Mouse (Mus musculus) adrenal gland, postnatal 14 days (tissue): Measurements from ENCODE around the gene Scube1. TPM values are rescaled to one million over a fixed set of nuclear protein-coding genes. Genes with fewer than 3 reads are reported as not detected.
A peak's percentile ranks its signal among the peaks of the same experiment; 100 is the strongest.

Experiments used
- DNase-seq: peaks from one replicate; pipeline ENCODE4 v3.0.0; 2021; ENCODE audit warnings: mixed read lengths
- total RNA-seq: library from RNA; stranded (reverse); gene quantifications from 2 replicates; pipeline ENCODE4 v1.2.3, GENCODE M21; 2021

Scube1 gene
- total RNA-seq, 1 experiment from 2014 or later: 5.9 TPM

DNA sequence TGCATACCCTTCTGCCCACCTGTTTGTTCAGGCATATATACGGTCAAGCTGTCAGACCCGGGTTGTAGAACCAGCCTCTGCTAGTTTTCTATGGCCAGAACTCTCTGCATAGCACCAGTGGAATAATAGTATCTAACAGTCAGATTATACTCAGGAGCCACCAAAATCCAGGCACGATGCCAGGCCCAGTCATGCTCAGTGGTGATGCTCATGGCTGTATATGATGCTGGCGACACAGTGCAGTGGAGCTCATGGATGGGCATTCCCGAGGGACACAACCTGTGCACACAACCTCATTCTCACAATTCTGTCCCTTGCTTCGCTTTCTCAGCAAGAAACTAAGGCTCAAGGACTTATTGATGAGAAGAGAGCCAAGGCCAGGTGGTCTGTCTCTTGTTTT is 58.8 kb downstream of the Scube1 start:
- peak; percentile 58 for DNase-seq

GRCm38 (mm10) chr15:83664722-83665121 is 60.1 kb downstream of the Scube1 start:
- peak; percentile 80 for DNase-seq

GRCm38 (mm10) chr15:83663066-83663465 is 61.8 kb downstream of the Scube1 start:
- DNase-seq: no peak

GRCm38 (mm10) chr15:83662106-83662505 is 62.7 kb downstream of the Scube1 start:
- DNase-seq: no peak

GRCm38 (mm10) chr15:83642518-83642917 is 82.3 kb downstream of the Scube1 start:
- DNase-seq: no peak

DNA sequence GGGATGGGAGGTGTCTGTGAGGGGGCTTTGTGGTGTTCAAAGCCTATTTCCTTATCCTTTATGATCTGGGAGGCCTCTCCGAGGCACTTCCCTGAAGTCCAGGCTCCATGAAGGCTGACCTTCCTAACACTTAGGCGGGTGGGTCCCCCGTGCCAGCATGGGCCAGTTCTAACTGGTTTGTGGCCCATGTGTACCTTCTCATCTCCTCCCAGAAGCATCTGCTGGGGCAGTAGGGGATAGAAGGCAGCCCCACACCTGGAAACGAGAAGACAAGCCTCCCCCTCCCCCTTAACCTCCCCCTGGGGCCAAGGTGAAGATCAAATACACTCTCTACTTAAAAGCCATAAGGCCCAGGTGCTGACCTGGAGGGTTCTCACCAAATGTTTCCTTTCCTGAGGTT is 84.6 kb downstream of the Scube1 start:
- no peak for DNase-seq

DNA sequence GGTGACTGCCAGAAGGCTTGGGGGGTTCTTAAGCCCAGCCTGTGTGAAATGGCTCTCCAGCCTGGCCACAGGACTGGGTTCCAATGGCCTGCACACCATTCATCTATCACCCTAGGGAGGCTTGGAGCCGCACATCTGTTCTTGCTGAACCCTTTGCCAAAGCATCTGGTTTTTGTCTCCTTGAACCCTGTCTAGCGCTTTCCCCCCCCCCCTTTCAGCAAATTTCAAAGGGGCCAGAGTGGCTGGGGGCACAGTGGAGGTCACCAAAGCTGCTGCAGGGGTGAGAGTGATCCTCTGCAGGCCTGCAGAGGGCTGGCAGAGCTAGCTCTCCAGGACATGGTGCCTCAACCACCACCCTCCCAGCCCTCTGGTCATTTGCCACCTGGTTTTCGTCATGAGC is 85.7 kb downstream of the Scube1 start:
- no peak for DNase-seq

- peak; percentile 49 for DNase-seq
Observed at GRCm38 (mm10) chr15:83638196-83638899, 86.5 kb downstream of the Scube1 start.

GRCm38 (mm10) chr15:83636759-83637158 is 88.1 kb downstream of the Scube1 start:
- DNase-seq: no peak

DNA sequence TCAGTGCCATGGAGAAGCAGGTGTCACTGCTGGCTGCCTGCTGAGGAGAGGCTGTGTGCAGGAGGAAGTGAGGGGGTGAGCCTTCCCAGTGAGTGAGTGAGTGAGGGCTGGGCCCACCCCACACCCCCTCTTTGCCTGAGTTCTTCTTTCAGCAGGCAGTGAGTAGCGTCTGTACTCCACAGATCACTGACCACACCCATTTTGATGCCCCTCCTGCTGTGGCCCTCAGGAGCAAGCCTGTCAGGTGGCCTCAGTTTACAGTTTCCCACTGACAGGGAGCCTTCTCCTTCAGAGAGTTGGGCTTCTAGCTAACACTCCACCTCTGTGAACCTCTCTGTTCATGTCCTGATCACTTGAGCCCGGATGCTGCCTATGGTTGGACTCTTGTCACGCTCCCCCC is 89.6 kb downstream of the Scube1 start:
- DNase-seq: no peak

- DNase-seq: peak; percentile 33
Observed at GRCm38 (mm10) chr15:83634076-83634475, 90.7 kb downstream of the Scube1 start.

GRCm38 (mm10) chr15:83631071-83631470 is 93.8 kb downstream of the Scube1 start:
- no peak for DNase-seq

DNA sequence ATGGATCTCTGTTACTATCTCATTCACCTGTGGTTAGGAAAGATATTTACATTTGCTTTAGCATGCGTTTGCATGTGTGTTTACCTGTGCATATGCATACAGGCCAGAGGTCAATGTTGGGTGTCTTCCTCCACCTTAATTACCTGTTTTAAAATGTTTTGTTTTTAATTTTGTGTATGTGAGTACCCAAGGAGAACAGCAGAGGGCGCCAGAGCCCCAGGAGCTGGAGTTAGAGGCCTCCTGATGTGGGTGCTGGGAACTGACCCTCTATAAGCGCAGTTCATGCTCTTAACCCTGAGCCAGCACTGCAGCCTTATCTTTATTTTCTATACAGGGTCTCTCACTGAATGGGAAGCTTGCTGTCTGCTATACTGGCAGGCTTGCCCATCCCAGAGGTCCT is 95.1 kb downstream of the Scube1 start:
- DNase-seq: no peak

- DNase-seq: no peak
Observed at GRCm38 (mm10) chr15:83626142-83626645, 98.6 kb downstream of the Scube1 start.

DNA sequence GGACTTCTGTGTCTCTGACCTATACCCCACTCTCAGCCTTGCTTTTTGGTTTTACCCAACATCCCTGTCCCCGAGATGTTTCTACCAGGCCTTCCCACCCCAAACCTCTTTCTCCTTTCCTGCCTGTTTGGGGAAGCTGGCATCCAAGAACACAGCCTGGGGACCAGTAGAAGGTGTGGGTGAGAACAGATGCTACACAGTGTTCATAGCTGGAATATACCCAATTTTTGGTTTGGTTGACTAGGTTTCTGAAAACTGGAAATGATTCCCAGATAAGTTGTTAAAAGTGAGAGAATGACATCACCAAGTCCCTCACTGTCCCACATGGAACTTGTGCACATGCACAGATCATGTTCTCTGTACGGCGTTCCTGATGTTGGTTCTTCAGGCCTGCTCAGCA is 109.6 kb downstream of the Scube1 start:
- DNase-seq: no peak

DNA sequence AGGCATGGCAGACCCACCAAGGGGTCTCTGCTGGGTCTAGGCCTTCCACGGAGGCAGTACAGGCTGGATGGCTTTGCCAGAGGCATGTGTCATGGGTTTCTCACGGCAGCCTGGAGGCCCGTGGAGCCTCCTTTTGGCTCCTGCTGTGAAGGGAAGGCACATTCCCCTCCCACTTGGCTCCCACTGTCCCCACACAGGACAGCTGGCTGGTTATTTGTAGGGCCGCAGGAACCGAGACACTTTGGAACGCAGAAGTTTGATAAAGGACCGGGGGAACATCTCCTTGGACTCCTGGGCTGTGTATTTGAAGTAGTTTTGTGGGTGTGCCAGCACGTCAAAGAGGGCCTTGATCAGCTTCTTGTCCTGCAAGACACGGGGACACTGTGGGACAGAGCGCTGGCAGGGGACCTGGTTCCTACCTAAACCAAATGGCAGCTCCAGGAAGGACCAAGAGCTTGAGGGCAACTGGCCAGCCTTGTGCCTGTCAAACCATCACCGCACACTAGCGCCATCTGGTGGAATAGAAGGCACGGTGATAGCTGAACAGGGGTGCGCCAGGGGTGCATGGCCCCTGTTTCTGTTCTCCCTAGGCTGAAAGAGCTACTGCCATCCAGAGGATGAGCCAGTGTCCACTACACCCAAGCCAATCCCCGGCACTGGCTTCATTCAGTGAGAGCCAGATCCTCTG is 117.6 kb downstream of the Scube1 start:
- peak; percentile 88 for DNase-seq

GRCm38 (mm10) chr15:83606700-83607099 is 118.1 kb downstream of the Scube1 start:
- no peak for DNase-seq

GRCm38 (mm10) chr15:83606216-83606615 is 118.6 kb downstream of the Scube1 start:
- DNase-seq: no peak

DNA sequence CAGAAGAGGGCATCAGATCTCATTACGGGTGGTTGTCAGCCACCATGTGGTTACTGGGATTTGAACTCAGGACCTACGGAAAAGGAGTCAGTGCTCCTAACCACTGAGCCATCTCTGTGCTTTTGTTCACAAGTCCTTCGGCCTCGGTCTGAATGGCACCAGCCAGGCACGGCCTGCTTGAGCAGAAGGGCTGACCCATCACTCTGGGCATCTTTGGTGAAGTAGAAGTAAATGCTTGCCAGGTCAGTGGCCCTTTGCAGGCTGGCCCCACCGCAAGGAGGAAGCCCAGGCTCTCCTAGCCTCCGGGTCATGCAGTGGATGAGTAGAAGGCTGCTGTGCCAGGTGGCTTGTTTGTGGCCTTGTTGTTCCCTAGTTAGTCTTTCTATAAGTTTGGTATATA is 121.4 kb downstream of the Scube1 start:
- DNase-seq: no peak

- DNase-seq: no peak
Observed at GRCm38 (mm10) chr15:83603046-83603396, 121.8 kb downstream of the Scube1 start.

GRCm38 (mm10) chr15:83602372-83603045 is 122.3 kb downstream of the Scube1 start:
- DNase-seq: peak; percentile 71

DNA sequence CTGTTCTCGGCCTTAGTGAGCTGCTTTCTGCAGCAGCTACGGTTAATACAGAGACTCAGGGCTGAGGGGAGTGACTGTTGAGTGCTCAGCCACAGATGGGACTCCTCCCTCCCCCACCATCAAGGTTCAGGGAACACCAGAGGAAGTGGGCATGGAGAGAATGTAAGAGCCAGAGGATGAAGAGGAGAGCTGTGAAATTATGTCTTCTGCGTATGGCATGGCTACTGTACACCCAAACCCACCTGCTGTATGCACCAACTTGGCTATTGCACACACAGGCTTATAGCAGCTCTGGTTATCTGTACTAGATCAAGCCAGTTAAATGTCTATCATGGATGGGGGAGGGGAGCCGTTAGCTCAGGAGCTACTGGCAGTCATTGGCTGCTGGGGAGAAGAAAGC is 123.6 kb downstream of the Scube1 start:
- DNase-seq: no peak

- DNase-seq: no peak
Observed at GRCm38 (mm10) chr15:83596833-83597232, 128.0 kb downstream of the Scube1 start.
